In genomic region chr2:44554716-44555115, GRCm38 (mm10) we compare ENCODE assay signal across 26 mouse cellular contexts.
DNase-seq lines count a peak whose midpoint lies in the region; ATAC-seq and TF ChIP-seq lines count a peak whose summit lies in the region.
"Had no signal": no experiment of that assay in that cellular context is flagged by ENCODE, and none has a peak within 500 bp of the region (broad histone marks: within the 10 kb centered on the region; RNA-seq: fewer than 3 reads in every experiment).

No protein-coding gene starts in this region.

- H3K9me3 ChIP-seq in kidney, embryonic 16.5 days (ENCODE audit: low read length), result no peaks in the 10 kb centered on the region
- H3K9me3 ChIP-seq in lung, embryonic 15.5 days, result no peaks in the 10 kb centered on the region
- no peaks in the 10 kb centered on the region for H3K9me3 ChIP-seq in intestine, embryonic 15.5 days
- H3K9me3 ChIP-seq: embryonic facial prominence, embryonic 12.5 days; embryonic facial prominence, embryonic 15.5 days; heart, embryonic 12.5 days; heart, embryonic 15.5 days had no signal

- no peak for ATAC-seq in kidney, embryonic 16.5 days (ENCODE audit: low FRiP score, low TSS enrichment)
- no peak for ATAC-seq in lung, embryonic 15.5 days (ENCODE audit: borderline replicate concordance, extremely low read depth, low FRiP score, low TSS enrichment)
- peak; percentile 60 for ATAC-seq in intestine, embryonic 15.5 days
- ATAC-seq: activated CD4-positive, CD25-positive, alpha-beta regulatory T cell, adult 4 months; forebrain, embryonic 14.5 days; forebrain, postnatal 0 days had no signal

- H3K27ac ChIP-seq in kidney, embryonic 16.5 days (ENCODE audit: low read length), result peak overlapping the region; percentile 55; the same call in 1 of the 2 replicates
- peak overlapping the region; percentile 61; the same call in 1 of the 2 replicates for H3K27ac ChIP-seq in lung, embryonic 15.5 days
- no peak overlapping the region for H3K27ac ChIP-seq in intestine, embryonic 15.5 days
- H3K27ac ChIP-seq: embryonic facial prominence, embryonic 12.5 days; embryonic facial prominence, embryonic 15.5 days; gastrocnemius, adult 2 months; heart, embryonic 15.5 days; hindbrain, embryonic 14.5 days had no signal

- 64% methylated on average over 3 of the region's 3 CpGs for WGBS in kidney, embryonic 16.5 days
- 48% methylated on average over 3 of the region's 3 CpGs for WGBS in lung, embryonic 15.5 days
- 64% methylated on average over 3 of the region's 3 CpGs for WGBS in lung, adult 2 months
- WGBS in intestine, embryonic 15.5 days, result 41% methylated on average over 3 of the region's 3 CpGs

- TF ChIP-seq POLR2A in lung, adult 2 months (IDR thresholded peaks at IDR 0.05; ENCODE audit: borderline replicate concordance, extremely low read depth, low read depth, low read length), result no peak

- H3K27me3 ChIP-seq in kidney, embryonic 16.5 days (ENCODE audit: insufficient read depth, low read length), result no peaks in the 10 kb centered on the region
- no peaks in the 10 kb centered on the region; the same call in 1 of the 2 replicates for H3K27me3 ChIP-seq in lung, embryonic 15.5 days
- H3K27me3 ChIP-seq in intestine, embryonic 15.5 days (replicated peaks), result 0 out of 2 replicates have a peak, but pooled peaks cover 9% of the 10 kb centered on the region
- H3K27me3 ChIP-seq: embryonic facial prominence, embryonic 12.5 days; embryonic facial prominence, embryonic 15.5 days had no signal

- H3K4me1 ChIP-seq in kidney, embryonic 16.5 days (ENCODE audit: insufficient read depth, low read length), result peaks cover 28% of the 10 kb centered on the region
- H3K4me1 ChIP-seq in lung, embryonic 15.5 days, result peaks cover 18% of the 10 kb centered on the region
- H3K4me1 ChIP-seq in lung, adult 2 months (ENCODE audit: control insufficient read depth, insufficient read depth, low read length), result no peaks in the 10 kb centered on the region
- peaks cover 9% of the 10 kb centered on the region for H3K4me1 ChIP-seq in intestine, embryonic 15.5 days (replicated peaks)

- no peak overlapping the region for H3K4me2 ChIP-seq in kidney, embryonic 16.5 days (replicated peaks; ENCODE audit: low read depth, low read length)
- no peak overlapping the region for H3K4me2 ChIP-seq in lung, embryonic 15.5 days
- no peak overlapping the region for H3K4me2 ChIP-seq in intestine, embryonic 15.5 days (replicated peaks)
- H3K4me2 ChIP-seq: embryonic facial prominence, embryonic 12.5 days; embryonic facial prominence, embryonic 15.5 days; heart, embryonic 12.5 days; heart, embryonic 15.5 days; hindbrain, embryonic 14.5 days had no signal

- no peaks in the 10 kb centered on the region for H3K36me3 ChIP-seq in kidney, embryonic 16.5 days (ENCODE audit: insufficient read depth, low read length)
- H3K36me3 ChIP-seq in lung, embryonic 15.5 days, result no peaks in the 10 kb centered on the region
- H3K36me3 ChIP-seq in intestine, embryonic 15.5 days, result no peaks in the 10 kb centered on the region
- H3K36me3 ChIP-seq: embryonic facial prominence, embryonic 12.5 days; embryonic facial prominence, embryonic 15.5 days; heart, embryonic 12.5 days; heart, embryonic 15.5 days had no signal

- no peak overlapping the region for H3K4me3 ChIP-seq in kidney, embryonic 16.5 days (ENCODE audit: low read length)
- H3K4me3 ChIP-seq in lung, embryonic 15.5 days, result no peak overlapping the region
- H3K4me3 ChIP-seq in lung, adult 2 months (replicated peaks; ENCODE audit: extremely low read depth, low read depth, low read length), result no peak overlapping the region
- H3K4me3 ChIP-seq in intestine, embryonic 15.5 days (replicated peaks), result no peak overlapping the region
- H3K4me3 ChIP-seq: embryonic facial prominence, embryonic 12.5 days; embryonic facial prominence, embryonic 15.5 days; gastrocnemius, adult 2 months; heart, embryonic 12.5 days; heart, embryonic 15.5 days had no signal

- no peak overlapping the region for H3K9ac ChIP-seq in kidney, embryonic 16.5 days (replicated peaks; ENCODE audit: low read length)
- no peak overlapping the region for H3K9ac ChIP-seq in lung, embryonic 15.5 days
- no peak overlapping the region for H3K9ac ChIP-seq in intestine, embryonic 15.5 days
- H3K9ac ChIP-seq: embryonic facial prominence, embryonic 12.5 days; embryonic facial prominence, embryonic 15.5 days; forebrain, postnatal 0 days; heart, embryonic 12.5 days; heart, embryonic 15.5 days; hindbrain, embryonic 14.5 days had no signal

- no peak for TF ChIP-seq CTCF in lung, adult 2 months (IDR thresholded peaks at IDR 0.05; ENCODE audit: insufficient read depth, low read length)

- DNase-seq in heart, adult 11 months, result peak; percentile 52
- no peak for DNase-seq in heart, postnatal 4 days
- no peak for DNase-seq in kidney, adult 18-20 months
- DNase-seq in lung, adult 2 months, result no peak
- no peak for DNase-seq in adrenal gland, adult 18-20 months (ENCODE audit: low spot score in 2 of 2)
- DNase-seq: adrenal gland, postnatal 10 days; adrenal gland, postnatal 36 days; cerebellum, adult 18-20 months; cerebellum, adult 9-11 months; cerebellum, postnatal 25 days; forebrain, postnatal 0 days; gastrocnemius, adult 2 months; gastrocnemius, postnatal 14 days; heart, adult 18-20 months; heart, postnatal 10 days; heart, postnatal 36 days had no signal
